Mouse (Mus musculus) ES-Bruce4 (cell line): ENCODE results near the gene Hmgcll1.

ENCODE experiments used
- CTCF ChIP-seq: IDR thresholded peaks from one replicate; pipeline ENCODE4 v1.8.1; 2011; ENCODE audit warnings: low read depth, low read length
- POLR2A ChIP-seq: IDR thresholded peaks from one replicate; pipeline ENCODE4 v1.8.1; 2011; ENCODE audit warnings: low read length; ENCODE audit not compliant: insufficient read depth

GRCm38 (mm10) chr9:75981139-75981538 lies 33.5 kb upstream of the Hmgcll1 start:
- no peak for TF ChIP-seq POLR2A
- no peak for TF ChIP-seq CTCF
